Mouse (Mus musculus) frontal cortex, adult 2 months (tissue): Measurements from ENCODE around the gene Sf3a1. TPM values are rescaled to one million over a fixed set of nuclear protein-coding genes. Genes with fewer than 3 reads are reported as not detected.
A peak's percentile ranks its signal among the peaks of the same experiment; 100 is the strongest.
"Not testable (repeated sequence)": the region's sequence is repeated elsewhere in the genome, so short reads cannot be mapped to it uniquely, and the experiment has no call there.

Experiments
- DNase-seq, 2 experiments: peaks; one replicate each; pipeline ENCODE4 v3.0.0; 2022; ENCODE audit warnings: low spot score in 1 of 2; ENCODE audit errors: extremely low spot score in 1 of 2
- polyA plus RNA-seq: library from polyadenylated mRNA; depleted of rRNA; stranded (reverse); fragments of >200 nt; gene quantifications from 2 replicates; pipeline ENCODE4 v1.2.3, GENCODE M21; 2012

The Sf3a1 gene
- polyA plus RNA-seq, 1 experiment: 49.0 TPM

DNA sequence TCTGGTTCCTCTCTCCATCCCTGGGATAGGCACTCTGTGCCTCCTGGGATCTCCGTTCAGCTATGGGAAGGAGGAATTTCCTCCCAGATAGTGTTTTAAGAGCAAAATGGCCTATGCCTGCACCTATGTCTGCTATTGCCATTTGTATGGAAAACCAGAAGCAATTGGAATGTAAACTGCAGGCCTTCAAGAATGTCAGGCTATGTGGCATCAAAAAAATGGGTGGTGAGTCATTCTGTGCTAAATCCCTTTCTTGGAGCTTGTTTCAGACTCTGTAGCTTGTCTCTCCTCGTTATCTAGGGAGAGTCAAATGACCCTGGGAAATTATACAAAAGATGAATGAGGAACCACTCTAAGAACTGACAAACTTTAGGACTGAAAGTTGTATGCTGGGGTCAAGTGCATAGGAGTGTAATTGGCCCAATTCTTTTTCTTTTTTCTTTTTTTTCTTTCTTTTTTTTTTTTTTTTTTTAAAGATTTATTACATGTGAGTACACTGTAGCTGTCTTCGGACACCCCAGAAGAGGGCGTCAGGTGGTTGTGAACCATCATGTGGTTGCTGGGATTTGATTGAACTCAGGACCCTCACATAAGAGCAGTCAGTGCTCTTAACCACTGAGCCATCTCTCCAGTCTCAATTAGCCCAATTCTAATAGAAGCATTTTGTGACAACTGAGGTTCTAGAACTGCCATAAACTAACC, 24.3 kb downstream of the Sf3a1 start:
- DNase-seq: no peak

DNA sequence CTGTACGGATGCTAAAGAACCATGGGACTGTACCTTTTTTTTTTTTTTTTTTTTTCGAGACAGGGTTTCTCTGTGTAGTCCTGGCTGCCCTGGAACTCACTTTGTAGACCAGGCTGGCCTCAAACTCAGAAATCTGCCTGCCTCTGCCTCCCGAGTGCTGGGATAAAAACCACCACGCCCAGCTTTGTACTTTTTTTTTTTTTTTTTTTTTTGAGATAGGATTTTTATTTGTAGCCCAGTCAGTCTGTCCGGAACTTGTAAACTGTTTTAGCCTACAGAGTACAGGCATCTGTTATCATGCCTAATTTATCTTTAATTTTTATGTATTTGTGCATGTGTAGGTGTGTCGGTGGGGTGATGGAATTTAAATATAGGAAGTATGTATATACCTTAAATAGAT, 25.3 kb downstream of the Sf3a1 start:
- not testable (repeated sequence) for DNase-seq

DNA sequence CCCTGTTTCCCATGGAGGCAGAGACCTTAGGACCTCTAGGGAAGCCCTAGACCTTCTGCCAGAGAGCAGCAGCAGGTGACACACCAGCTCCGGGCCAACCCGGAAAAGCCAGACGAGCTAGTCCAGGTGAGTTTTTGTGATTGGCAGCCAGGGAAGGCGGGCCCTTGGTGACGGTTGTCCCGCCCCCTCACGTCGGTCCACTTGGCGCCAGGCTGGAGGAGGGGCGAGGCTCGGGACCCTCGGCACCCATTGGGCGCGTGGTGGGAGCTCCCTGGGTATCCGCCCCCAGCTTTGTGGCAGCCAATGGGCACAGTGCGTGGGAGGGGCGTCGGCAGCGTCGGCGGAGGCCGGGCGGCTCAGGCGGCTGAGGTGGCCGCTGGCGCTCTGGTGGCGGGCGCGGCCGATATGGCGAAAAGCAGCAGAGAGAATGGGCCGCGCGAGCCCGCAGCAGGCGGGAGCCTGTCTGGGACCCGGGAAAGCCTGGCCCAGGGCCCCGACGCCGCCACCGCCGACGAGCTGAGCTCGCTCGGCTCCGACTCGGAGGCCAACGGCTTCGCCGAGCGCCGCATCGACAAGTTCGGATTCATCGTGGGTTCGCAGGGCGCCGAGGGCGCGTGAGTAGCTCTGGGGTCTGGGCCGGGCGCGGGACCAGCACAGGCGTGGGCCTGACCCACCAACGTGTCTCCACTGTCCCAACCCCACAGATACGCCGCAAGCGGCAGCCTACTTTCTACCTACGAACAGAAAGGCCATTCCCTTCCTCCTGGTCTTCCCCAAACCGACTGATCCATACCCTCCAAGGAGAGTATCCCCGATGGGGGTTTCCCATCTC, 26.6 kb downstream of the Sf3a1 start, which contains the start of gene Tbc1d10a:
Tbc1d10a (plus strand) TSS at position 304 of the 832 bp plus-strand sequence.
- DNase-seq: peak; percentile 95 to 98

DNA sequence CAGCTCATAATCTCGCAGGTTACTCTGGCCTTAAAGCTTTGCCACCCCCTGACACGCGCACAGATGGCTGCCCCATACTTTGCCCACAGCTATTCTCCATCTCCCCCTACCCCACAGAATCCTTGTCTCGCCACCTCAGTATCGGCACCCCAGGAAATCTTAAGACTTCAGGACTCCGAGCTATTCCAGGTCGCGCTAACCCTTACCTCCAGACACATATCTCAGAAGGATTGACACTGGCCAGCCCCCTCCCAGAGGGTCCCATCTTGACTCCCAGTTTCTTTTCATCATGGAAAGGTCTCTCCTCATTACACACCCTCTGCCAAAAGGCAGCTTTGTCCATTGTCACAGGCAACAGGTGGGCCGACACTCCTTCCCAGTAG, 27.2 kb downstream of the Sf3a1 start:
- DNase-seq: no peak

DNA sequence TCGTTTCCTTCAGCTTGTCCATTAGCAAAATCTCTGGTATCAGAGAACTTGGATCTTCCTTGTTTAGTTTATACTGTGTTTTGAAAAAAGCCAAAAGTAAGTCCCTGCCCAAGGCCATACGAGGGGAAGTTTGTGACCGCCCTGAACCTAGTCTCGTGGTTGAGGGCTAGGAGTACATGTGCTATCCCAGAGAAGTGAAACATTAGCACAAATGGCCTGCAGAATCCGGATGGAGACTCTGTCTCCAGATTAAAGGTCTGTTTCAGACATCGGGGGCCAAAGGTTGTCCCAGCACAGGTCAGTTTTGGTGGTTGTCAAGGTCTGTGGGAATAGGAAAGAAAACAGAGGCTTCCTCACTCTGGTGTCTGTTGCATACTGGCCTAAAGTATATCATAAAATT, 29.0 kb downstream of the Sf3a1 start:
- DNase-seq: no peak

DNA sequence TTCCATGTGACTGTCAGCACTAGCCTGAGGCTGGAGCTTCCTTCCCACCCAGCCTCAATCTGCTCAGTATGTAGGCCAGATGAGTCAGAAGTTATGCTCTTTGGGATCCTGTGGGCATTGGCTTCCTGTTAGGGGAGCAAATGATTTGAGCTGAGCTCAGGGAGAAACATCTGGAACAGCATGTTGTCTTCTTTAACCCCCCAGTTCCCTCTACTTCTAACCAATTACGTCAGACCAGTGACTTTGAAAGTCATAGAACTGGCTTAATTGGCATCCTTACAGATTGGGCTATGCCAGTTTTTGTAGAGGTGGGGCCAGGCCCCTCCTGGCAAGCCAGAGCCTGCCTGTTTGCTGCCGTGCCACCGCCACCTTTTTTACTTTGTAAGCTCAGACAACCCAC, 30.5 kb downstream of the Sf3a1 start:
- peak in 1 of 2 experiments; percentile 43 for DNase-seq

DNA sequence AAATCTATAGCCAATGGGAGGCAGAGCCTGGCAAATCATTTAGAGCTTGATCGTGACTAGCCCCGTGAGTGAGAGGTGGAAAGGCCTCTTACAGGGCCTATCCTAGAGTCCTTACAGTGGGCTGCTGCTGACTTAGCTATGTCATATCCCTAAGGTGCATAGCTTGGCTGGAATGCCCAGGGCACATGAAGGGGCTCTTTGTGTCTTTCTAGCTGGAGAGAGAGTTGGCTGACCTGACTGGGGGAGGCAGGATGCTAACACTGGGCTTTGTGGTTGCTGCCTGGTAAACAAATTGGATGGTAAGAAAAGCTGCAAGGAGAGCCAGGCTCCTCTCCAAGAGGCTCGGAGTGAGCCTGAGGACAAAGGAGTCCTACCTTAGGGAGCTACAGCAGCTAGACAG, 32.6 kb downstream of the Sf3a1 start:
- no peak for DNase-seq

DNA sequence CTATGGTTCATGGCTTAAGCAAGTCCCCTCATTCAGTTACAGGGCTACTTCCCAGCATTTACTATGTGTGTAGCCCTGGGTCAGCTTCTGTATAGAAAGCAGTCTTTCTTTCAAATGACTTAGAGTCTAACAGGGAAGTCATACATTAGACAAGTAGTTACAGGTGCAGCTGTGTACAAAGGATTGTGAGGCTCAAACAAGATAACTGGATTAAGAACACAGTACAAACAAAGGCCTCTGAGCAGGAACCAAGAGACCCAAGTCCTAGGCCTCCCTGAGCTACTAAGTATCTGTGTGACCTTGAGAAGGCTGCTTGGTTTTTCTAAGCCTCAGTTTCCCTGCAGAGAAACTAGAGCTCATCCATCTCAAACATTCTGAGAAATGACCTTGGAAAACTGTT, 33.3 kb downstream of the Sf3a1 start:
- no peak for DNase-seq

DNA sequence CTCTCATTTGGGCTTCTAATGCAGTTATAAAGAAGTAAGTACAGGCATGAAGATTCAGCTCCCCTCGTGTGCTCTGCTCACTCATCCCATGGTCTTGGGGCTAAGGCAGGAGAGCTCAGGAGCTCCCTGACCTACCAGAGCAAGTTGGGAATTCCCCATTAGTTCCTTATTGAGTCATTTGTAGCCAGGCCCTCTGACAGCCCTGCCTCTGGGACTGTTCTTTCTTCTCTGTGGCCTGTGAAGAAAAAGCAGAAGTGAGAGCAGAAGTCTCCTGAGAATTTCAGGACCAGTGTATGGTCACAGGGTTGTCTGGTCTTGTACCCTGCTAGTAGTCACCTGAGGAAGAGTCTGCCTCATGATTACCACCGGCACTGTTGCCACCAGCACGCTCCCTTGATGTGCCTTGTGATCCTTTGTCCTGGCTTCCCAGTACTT, 35.5 kb downstream of the Sf3a1 start:
- DNase-seq: no peak

DNA sequence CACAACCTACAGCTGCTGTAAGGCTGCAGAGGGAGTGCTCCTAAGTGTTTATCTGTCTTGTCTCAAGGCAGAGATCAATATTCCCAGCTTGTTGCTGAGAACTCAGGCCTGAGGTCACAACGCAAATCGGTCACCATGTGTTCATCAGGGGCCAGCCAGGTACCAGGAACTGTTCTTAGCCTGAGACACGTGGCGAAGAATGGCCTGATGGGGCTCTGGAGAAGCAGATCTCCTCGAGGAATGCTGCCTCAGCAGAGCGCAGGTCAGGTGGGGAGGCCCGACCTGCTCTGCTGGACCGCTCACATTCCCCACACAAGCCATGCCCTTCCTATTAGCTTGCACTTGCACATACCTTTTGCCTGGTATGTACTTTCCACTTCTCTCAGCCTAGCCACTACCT, 36.5 kb downstream of the Sf3a1 start:
- DNase-seq: no peak

DNA sequence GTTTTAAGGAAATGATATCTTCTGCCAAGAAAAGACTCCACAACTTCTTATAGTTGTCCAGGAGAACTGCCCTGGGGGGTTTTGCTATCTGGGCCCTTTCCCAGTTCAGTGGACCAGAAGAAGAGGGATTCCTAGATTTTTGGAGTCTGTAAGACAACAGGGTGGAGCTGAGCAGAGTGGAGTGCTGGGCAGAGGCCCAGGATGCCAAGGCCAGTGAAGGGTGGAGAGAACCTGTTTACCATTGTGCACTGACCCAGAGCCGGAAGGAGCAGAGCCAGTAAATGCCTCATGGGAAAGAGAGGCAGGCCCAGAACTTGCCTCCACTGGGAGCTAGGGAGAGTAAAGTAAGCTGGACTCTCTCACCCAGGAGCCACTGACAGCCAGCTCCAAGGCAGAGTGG, 37.5 kb downstream of the Sf3a1 start:
- DNase-seq: no peak

DNA sequence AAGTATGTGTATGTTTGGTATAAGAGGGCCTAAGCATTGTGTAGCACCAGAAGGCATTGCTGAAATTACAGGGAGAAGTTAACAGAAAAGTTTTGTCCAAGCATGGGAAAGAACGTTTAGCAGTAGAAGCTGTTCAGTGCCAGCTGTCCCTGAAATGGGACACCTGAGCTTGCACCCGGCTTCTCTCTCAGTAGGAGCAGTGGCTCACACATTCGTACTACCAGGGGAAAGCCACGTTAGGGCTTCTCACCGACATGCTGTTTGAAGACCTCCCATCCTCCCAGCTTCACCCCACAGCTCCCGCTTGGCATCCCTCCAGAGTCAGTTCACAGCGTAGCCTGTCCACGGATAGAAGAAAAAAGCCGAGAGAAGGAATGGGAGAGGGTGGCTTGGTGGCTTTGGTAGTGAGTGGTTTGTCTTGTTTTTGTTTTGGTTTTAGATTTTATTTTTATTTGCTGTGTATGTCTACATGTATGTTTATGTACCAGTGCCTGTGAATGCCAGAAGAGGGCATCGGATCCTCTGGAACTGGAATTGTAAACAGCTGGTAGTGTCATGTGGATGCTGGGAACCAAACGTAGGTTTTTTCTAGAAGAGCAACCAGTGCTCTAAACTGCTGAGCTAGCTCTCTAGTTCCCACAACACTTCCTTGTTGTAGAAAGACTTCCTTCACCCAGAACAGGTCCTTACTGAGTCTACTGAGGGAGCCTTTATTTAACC, 42.0 kb downstream of the Sf3a1 start:
- no peak for DNase-seq

DNA sequence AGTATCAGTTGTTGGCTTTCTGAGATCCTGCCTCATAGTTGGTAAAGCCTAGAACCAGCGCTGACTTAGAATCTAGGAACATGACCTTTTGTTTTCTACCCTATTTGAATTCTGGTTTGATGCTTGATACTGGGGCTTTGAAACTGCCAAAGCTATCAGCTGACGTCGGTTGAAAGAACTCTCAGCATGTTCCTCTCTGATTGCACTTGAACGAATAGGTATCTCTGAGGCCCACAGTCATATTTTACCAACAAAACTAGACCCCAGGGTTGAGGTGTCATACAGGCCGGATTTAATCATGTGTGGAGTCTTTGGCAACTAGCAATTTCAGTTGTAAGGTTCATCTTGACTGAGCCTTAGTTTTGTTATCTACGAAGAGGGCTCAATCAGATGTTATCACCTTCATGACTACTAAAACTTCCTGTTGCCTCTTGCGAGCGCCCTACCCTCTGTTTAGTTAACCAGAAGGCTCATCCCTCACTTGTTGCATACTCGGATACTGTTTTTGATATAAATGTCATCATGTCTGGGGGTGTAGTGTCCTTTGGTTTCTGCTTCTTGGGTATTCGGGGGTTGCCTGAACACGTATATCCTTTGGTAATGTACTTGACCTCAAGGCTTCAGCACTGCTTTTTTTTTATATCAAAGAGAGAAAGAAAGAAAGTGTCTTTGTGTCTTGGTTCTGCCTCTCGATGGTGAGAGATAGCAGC, 43.0 kb downstream of the Sf3a1 start:
- no peak for DNase-seq

DNA sequence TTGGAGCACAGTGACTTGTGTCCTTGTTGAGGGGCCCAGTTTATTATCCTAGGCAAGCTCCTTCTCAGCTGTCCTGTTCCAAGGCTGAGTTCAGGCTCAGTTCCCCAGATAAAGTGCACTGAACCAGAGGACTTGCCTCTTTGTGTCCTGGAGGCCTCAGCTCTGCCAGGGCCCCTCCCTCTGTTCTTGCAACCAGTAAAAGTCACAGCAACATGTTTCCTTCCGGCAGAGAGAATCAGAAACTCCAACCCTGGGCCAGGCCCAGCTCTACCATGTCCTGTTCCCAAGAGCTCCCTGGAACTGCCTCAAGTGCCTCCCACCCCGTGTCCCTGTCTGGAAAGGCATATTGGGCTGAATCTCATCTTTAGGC, 43.5 kb downstream of the Sf3a1 start:
- DNase-seq: no peak

DNA sequence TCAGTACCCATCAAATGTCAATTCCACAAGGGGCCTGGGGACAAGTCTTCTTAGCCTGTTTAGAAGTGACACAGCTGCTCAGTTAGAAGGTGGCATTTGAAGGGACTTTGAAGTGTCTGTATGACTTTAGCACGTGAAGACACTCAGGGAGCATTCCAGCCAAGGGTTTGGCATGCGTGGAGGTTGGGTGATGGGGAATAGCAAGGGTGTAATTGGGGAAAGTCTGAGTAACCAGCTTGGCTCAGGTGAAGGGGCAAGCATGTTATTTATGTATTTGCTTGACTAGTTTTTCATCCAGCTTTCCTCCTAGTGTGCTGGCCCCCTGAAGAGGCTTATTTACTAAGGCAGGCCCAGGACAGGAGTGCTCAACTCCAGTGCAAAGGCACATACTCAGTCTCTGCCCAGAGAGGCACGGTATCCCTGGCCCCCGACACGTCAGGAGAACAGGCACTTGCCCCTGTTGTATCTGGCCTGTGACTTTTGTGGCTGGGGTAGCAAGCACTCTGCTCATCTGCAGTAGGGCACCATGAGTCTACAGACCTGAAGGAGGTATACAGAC, 45.0 kb downstream of the Sf3a1 start:
- DNase-seq: no peak

DNA sequence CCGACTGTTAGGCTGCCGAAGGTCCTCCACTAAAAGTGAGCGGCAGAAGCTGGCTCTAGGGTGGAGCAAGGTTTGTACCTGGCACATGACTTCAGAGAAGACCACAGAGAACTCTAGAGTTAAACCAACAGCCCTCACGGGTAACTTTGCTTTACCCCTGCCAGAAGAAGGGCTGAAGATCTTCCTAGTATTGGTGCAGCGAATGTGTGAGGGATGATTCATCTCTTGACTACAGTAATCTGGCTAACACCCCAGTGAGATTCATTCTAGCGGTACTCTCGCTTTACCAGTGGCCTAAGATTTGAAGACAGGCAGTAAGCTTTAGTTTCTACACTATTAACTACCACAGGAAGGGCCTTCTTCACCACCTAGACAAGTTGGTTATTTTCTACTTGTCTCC, 45.8 kb downstream of the Sf3a1 start:
- DNase-seq: no peak

DNA sequence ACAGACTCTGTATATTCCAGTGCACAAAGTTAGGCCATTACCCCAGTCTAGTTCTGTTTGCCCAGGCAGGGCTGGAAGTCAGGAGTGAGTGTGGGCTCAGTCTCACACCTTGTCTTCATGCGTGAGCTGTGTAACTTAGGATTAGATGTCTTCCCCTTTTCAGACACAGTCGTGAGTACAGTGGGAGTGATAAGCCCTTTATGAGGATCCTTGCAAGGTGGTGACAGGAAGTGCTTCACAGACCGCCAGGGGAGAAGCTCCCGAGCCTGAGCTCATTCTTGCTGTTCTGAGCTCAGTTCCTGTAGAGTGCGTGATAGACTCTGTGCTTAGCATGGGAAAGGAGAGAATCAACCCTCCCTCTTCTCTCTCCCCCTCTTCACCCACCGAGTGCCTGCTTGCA, 46.4 kb downstream of the Sf3a1 start:
- DNase-seq: no peak

DNA sequence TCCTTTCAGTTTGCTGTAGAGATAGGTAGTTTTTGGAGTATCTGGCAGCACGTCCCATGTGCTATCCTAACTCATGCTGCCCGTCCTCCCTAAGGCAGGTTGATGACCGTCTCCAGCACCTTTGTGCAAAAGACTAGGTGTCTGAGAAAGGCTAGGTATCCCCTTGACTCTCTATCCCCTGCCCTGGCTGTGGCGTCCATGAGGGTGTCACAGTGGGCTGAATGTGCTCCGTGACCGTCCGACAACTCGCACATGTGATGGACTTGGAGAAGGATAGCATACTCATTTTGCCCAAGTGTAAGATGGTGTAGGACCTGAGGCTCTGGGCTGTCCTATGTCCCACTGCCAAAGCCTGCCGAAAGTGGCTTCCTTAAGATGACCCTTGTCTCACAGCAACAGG, 47.5 kb downstream of the Sf3a1 start:
- DNase-seq: no peak

DNA sequence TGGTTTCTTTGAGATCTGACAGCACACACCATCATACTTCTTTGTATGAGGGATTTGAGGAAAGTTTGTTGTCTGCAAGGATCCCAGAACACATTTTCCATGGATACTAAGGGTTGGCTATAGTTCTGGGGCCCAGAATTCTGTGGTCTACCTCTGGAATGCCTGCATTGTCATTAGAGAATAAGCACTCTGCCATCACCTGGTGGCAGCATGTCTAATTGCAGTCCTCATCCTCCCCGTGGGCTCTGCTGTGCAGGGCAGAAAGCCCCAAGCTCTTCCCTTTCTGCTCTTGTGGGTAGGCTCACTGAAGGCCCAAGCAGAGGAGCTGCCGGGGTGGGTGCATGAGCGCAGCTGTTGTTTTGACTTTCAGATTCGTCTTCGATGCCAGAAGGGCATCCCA, 49.4 kb downstream of the Sf3a1 start:
- no peak for DNase-seq

DNA sequence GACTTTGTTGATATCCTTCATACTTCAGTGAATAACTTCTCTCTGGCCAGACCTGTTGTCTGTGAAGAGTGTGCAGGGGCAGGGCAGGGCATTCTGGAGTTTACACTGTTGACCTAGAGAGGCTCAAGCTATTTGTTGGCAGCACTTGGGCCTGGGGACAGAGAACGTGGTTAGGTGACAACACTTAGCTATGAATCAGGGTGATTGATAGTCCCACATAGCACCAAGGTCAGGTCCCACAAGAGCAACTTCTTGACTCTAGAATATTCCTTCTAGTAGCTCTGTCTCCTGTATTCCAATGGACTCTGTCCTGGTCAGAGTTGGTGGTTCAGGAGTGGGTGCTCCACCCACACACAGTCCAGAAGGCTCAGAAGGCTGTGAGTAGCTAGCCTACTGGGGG, 50.6 kb downstream of the Sf3a1 start:
- DNase-seq: no peak

DNA sequence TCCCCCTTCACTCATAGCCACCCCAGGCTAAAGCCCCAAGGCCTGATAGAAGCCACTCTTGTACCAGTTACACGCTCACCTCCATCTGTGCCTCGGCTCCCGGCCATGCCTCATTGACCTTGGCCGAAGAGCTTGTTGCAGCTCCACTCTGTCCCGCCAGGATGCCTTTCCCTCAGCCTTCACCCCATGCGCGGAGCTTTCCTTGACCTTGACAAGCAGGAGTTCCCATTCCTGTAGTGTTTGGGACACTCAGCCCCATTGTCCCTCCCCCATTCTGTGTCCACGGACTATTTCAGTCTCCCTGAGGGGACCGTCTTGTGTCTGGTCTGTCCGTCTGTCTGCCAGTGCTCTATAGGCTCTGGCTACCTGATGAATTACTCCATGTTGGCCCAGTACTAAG, 53.0 kb downstream of the Sf3a1 start:
- no peak for DNase-seq
